In the genomic region with DNA sequence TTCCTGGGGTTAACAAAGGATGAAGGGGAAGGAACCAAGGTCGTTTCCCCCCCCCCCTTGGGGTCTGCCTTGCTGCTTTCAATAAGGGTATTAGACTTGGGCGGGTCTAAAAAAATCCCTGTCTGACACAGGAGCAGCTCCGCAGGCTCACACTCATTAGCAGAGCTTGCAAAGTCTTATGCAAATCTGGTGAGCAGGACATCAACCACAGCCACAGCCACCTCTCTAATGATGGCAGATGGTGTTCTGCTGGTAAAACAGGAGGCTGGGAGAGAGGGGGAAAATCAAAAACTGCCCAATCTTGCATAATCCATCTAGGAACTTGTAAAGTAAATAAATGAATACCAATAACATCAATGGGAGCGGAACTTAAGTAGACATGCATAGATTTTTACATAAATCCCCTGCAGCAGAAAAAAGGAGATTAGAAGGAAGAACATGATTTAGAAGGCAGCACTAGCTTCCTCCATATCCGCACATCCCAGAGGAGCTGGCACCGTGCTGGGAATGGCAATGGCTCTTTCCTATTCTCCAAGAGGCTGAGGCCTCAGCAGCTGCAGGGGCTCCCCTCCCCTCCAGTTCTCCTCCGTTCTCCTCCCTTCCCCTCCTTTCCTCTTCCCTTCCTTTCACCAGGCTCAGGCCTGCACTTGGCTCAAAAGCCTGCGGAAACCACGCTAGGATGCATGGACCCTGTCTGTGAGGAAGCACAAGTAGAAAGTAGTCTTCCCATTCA, we compare ENCODE assay signal across 15 mouse cellular contexts.
A peak's percentile ranks its signal among the peaks of the same experiment; 100 is the strongest.
DNase-seq lines count a peak whose midpoint lies in the region; ATAC-seq lines count a peak whose summit lies in the region.
"Had no signal": no experiment of that assay in that cellular context is flagged by ENCODE, and none has a peak within 500 bp of the region (broad histone marks: within the 10 kb centered on the region; RNA-seq: fewer than 3 reads in every experiment).

No protein-coding gene starts in this region.

- no peak overlapping the region for H3K9ac ChIP-seq in forebrain, embryonic 14.5 days (ENCODE audit: low read length)
- H3K9ac ChIP-seq: heart, embryonic 13.5 days had no signal

- WGBS in forebrain, embryonic 14.5 days, result 6% methylated on average over 9 of the region's 9 CpGs

- H3K27ac ChIP-seq in forebrain, embryonic 14.5 days (ENCODE audit: low read depth, low read length), result peak overlapping the region; percentile 81
- H3K27ac ChIP-seq: heart, embryonic 13.5 days had no signal

- H3K4me1 ChIP-seq in forebrain, embryonic 14.5 days (ENCODE audit: control insufficient read depth, insufficient read depth, low read length), result peaks cover 9% of the 10 kb centered on the region; the same call in 1 of the 2 replicates
- H3K4me1 ChIP-seq: heart, embryonic 13.5 days had no signal

- DNase-seq in left cerebral cortex, postnatal 25 days (ENCODE audit: low spot score in 2 of 2), result peak; percentile 4 to 8
- DNase-seq in left cerebral cortex, postnatal 36 days (ENCODE audit: low spot score in 2 of 2), result no peak
- DNase-seq in forebrain, embryonic 14.5 days (ENCODE audit: low spot score), result peak; percentile 83
- DNase-seq in layer of hippocampus, adult 9-10 months (ENCODE audit: low spot score), result peak; percentile 4
- peak; percentile 42 for DNase-seq in retina, embryonic 14.5 days (ENCODE audit: low spot score)
- DNase-seq in gastrocnemius, postnatal 25 days, result no peak
- DNase-seq in urinary bladder, postnatal 14 days (ENCODE audit: low spot score), result no peak
- no peak for DNase-seq in heart, adult 8-10 months (ENCODE audit: low spot score)
- DNase-seq: cerebellum, adult 11-12 months; thymus, postnatal 14 days had no signal

- H3K4me2 ChIP-seq in forebrain, embryonic 14.5 days (ENCODE audit: low read length), result 0 out of 2 replicates have a peak overlapping the region, but pooled peaks have one; percentile 8
- H3K4me2 ChIP-seq: heart, embryonic 13.5 days had no signal

- no peak overlapping the region for H3K4me3 ChIP-seq in forebrain, embryonic 14.5 days (ENCODE audit: low read depth, low read length)
- H3K4me3 ChIP-seq: erythroblast, embryonic 14.5 days; heart, embryonic 13.5 days; myocyte had no signal

- no peaks in the 10 kb centered on the region for H3K36me3 ChIP-seq in forebrain, embryonic 14.5 days (ENCODE audit: control insufficient read depth, insufficient read depth, low read length)
- H3K36me3 ChIP-seq: heart, embryonic 13.5 days had no signal

- no peaks in the 10 kb centered on the region for H3K27me3 ChIP-seq in forebrain, embryonic 14.5 days (replicated peaks; ENCODE audit: control insufficient read depth, insufficient read depth, low read length)
- H3K27me3 ChIP-seq: heart, embryonic 13.5 days had no signal

- intact Hi-C loops in left cerebral cortex, postnatal 25 days (cut with DNase I), result no loop called here
- intact Hi-C loops in left cerebral cortex, postnatal 36 days (cut with DNase I), result no loop called here

- ATAC-seq in forebrain, embryonic 14.5 days, result peak; percentile 97
- ATAC-seq: intestine, postnatal 0 days; lung, postnatal 0 days had no signal

- peaks cover 6% of the 10 kb centered on the region for H3K9me3 ChIP-seq in forebrain, embryonic 14.5 days (replicated peaks; ENCODE audit: control insufficient read depth, low read length)
- H3K9me3 ChIP-seq: heart, embryonic 13.5 days had no signal

Comparison
In these comparisons a context has a peak if more than half of its experiments do, and no peak if none do; other contexts are left out.
1. DNase-seq: peak in left cerebral cortex, postnatal 25 days (2 of 2), forebrain, embryonic 14.5 days (single experiment), layer of hippocampus, adult 9-10 months (single experiment) and retina, embryonic 14.5 days (single experiment); none in left cerebral cortex, postnatal 36 days (0 of 2), gastrocnemius, postnatal 25 days (single experiment), urinary bladder, postnatal 14 days (single experiment) and heart, adult 8-10 months (single experiment).